Mouse (Mus musculus) midbrain, postnatal 0 days (tissue): Measurements from ENCODE around the gene Sh2d1b1. TPM values are rescaled to one million over a fixed set of nuclear protein-coding genes. Genes with fewer than 3 reads are reported as not detected.

ENCODE experiments used
- ATAC-seq: fragments of 200-750 bp; cut with Nextera tagmentation; 2 replicates; pipeline ENCODE4 v1.8.0; 2017; ENCODE audit warnings: moderate number of reproducible peaks, mild to moderate bottlenecking, moderate TSS enrichment, moderate library complexity; ENCODE audit not compliant: low FRiP score
- DNase-seq: peaks from one replicate; pipeline ENCODE4 v3.0.0-alpha.2; 2015; ENCODE audit warnings: low spot score
- H3K27ac ChIP-seq: fragments of 300-500 bp; sonication (generic); 2 replicates; pipeline ENCODE4 v1.5.1; 2014; ENCODE audit warnings: low read depth, mild to moderate bottlenecking, low read length, mixed read lengths
- H3K27me3 ChIP-seq: fragments of 300-500 bp; sonication (generic); 2 replicates; pipeline ENCODE4 v1.6.1; 2014; ENCODE audit warnings: low read length, control low read depth, mixed read lengths; ENCODE audit not compliant: insufficient read depth
- H3K36me3 ChIP-seq: fragments of 300-500 bp; sonication (generic); 2 replicates; pipeline ENCODE4 v1.6.1; 2014; ENCODE audit warnings: low read length, control low read depth, mixed read lengths; ENCODE audit not compliant: insufficient read depth
- H3K4me1 ChIP-seq: fragments of 300-500 bp; sonication (generic); 2 replicates; pipeline ENCODE4 v1.6.1; 2014; ENCODE audit warnings: mild to moderate bottlenecking, control low read depth, antibody characterized with exemption, low read length, mixed read lengths; ENCODE audit not compliant: insufficient read depth
- H3K4me2 ChIP-seq: fragments of 300-500 bp; sonication (generic); 2 replicates; pipeline ENCODE4 v1.6.1; 2014; ENCODE audit warnings: low read depth, mild to moderate bottlenecking, low read length, mixed read lengths; ENCODE audit not compliant: poor library complexity, severe bottlenecking
- H3K4me3 ChIP-seq: fragments of 300-500 bp; sonication (generic); 2 replicates; pipeline ENCODE4 v1.5.1; 2014; ENCODE audit warnings: low read depth, mild to moderate bottlenecking, low read length, moderate library complexity
- H3K9ac ChIP-seq: fragments of 300-500 bp; sonication (generic); replicated peaks from 2 replicates; pipeline ENCODE4 v1.6.1; 2014; ENCODE audit warnings: mild to moderate bottlenecking, low read length, moderate library complexity, mixed read lengths; ENCODE audit not compliant: poor library complexity, severe bottlenecking
- H3K9me3 ChIP-seq: fragments of 300-500 bp; sonication (generic); 2 replicates; pipeline ENCODE4 v1.6.1; 2016; ENCODE audit warnings: low read length, control low read depth
- CTCF ChIP-seq: IDR thresholded peaks from 2 replicates; pipeline ENCODE4 v1.5.1; 2016; ENCODE audit warnings: antibody characterized with exemption, mild to moderate bottlenecking
- WGBS: fragments of 180-500 bp; shearing (Covaris S2); extraction: QIAGEN DNeasy Blood & Tissue Kit; methylation state at CpG from one replicate; pipeline ENCODE4 v1.1.7; 2014; 5-methylcytosine and 5-hydroxymethylcytosine counted together
- polyA plus RNA-seq: library from polyadenylated mRNA; unstranded; fragments of >200 nt; fragmentation: Nextera tagmentation; extraction: Ambion mirVana; gene quantifications from 2 replicates; pipeline ENCODE4 v1.2.1, GENCODE M21; 2015
- total RNA-seq: library from RNA; depleted of rRNA; stranded (reverse); fragments of >200 nt; gene quantifications from 2 replicates; pipeline ENCODE4 v1.2.3, GENCODE M21; 2014

The Sh2d1b1 gene
- total and polyA plus RNA-seq, 2 experiments from 2014 or later = not detected

GRCm38 (mm10) chr1:170270696-170271095 lies 6.4 kb upstream of the Sh2d1b1 start:
- Histone ChIP-seq H3K4me3 (no peak overlapping the region), H3K4me1 (no peaks in the 10 kb centered on the region), H3K9ac (no peak overlapping the region), H3K27me3 (no peaks in the 10 kb centered on the region), H3K36me3 (no peaks in the 10 kb centered on the region), H3K4me2 (no peak overlapping the region), H3K27ac (no peak overlapping the region), H3K9me3 (0 out of 2 replicates have a peak, but pooled peaks cover 3% of the 10 kb centered on the region)
- no peak for TF ChIP-seq CTCF
- DNase-seq = no peak
- ATAC-seq = no peak
- 81% methylated on average over 4 of the region's 4 CpGs for WGBS

- no peak for TF ChIP-seq CTCF
- Histone ChIP-seq H3K4me1 (no peaks in the 10 kb centered on the region), H3K27me3 (no peaks in the 10 kb centered on the region), H3K27ac (no peak overlapping the region), H3K9ac (no peak overlapping the region), H3K4me3 (no peak overlapping the region), H3K36me3 (no peaks in the 10 kb centered on the region), H3K9me3 (no peaks in the 10 kb centered on the region), H3K4me2 (no peak overlapping the region)
- DNase-seq (no peak), ATAC-seq (no peak)
These were observed 3.9 kb upstream of the Sh2d1b1 start for GRCm38 (mm10) chr1:170273252-170273651.

- ATAC-seq (no peak), DNase-seq (no peak)
- no peaks in the 10 kb centered on the region for H3K36me3 ChIP-seq
- no peak overlapping the region for H3K9ac ChIP-seq
- no peaks in the 10 kb centered on the region for H3K27me3 ChIP-seq
- no peak overlapping the region for H3K27ac ChIP-seq
- no peaks in the 10 kb centered on the region for H3K4me1 ChIP-seq
- H3K9me3 ChIP-seq = no peaks in the 10 kb centered on the region
- H3K4me3 ChIP-seq = no peak overlapping the region
- TF ChIP-seq CTCF = no peak
- WGBS = 80% methylated on average over 4 of the region's 4 CpGs
- H3K4me2 ChIP-seq = no peak overlapping the region
These were observed 5.5 kb downstream of the Sh2d1b1 start for GRCm38 (mm10) chr1:170282415-170283129.

- no peaks in the 10 kb centered on the region for H3K9me3 ChIP-seq
- H3K4me3 ChIP-seq = no peak overlapping the region
- no peaks in the 10 kb centered on the region for H3K4me1 ChIP-seq
- no peaks in the 10 kb centered on the region for H3K27me3 ChIP-seq
- TF ChIP-seq CTCF = peak; percentile 99
- ATAC-seq (peak; percentile 55; the same call in 1 of the 2 replicates), DNase-seq (peak; percentile 90)
- H3K36me3 ChIP-seq = no peaks in the 10 kb centered on the region
- 19% methylated on average over 9 of the region's 9 CpGs for WGBS
- no peak overlapping the region for H3K4me2 ChIP-seq
- H3K9ac ChIP-seq = no peak overlapping the region
- H3K27ac ChIP-seq = no peak overlapping the region
These were observed 15.3 kb downstream of the Sh2d1b1 start for GRCm38 (mm10) chr1:170292239-170292951.

- Histone ChIP-seq H3K27me3 (no peaks in the 10 kb centered on the region), H3K9me3 (no peaks in the 10 kb centered on the region), H3K9ac (no peak overlapping the region), H3K4me2 (no peak overlapping the region), H3K4me3 (no peak overlapping the region), H3K4me1 (no peaks in the 10 kb centered on the region), H3K27ac (no peak overlapping the region), H3K36me3 (no peaks in the 10 kb centered on the region)
- ATAC-seq (peak; percentile 59; the same call in 1 of the 2 replicates), DNase-seq (no peak)
- no peak for TF ChIP-seq CTCF
- 58% methylated on average over 5 of the region's 5 CpGs for WGBS
These were observed 16.1 kb downstream of the Sh2d1b1 start for GRCm38 (mm10) chr1:170293257-170293656.
